Mouse (Mus musculus) ovary, postnatal 10 days (tissue): Measurements from ENCODE around the gene Iars.
"Not testable (repeated sequence)": the region's sequence is repeated elsewhere in the genome, so short reads cannot be mapped to it uniquely, and the experiment has no call there.

Source experiments
- DNase-seq: peaks from one replicate; pipeline ENCODE4 v3.0.0; 2022; ENCODE audit warnings: low spot score

Gene Iars

GRCm38 (mm10) chr13:49738011-49738410 lies 56.1 kb downstream of the Iars start:
- DNase-seq, result no peak

- no peak for DNase-seq
Observed at GRCm38 (mm10) chr13:49741285-49742040, 59.6 kb downstream of the Iars start.

GRCm38 (mm10) chr13:49756591-49756990 lies 74.7 kb downstream of the Iars start:
- DNase-seq, result no peak

DNA sequence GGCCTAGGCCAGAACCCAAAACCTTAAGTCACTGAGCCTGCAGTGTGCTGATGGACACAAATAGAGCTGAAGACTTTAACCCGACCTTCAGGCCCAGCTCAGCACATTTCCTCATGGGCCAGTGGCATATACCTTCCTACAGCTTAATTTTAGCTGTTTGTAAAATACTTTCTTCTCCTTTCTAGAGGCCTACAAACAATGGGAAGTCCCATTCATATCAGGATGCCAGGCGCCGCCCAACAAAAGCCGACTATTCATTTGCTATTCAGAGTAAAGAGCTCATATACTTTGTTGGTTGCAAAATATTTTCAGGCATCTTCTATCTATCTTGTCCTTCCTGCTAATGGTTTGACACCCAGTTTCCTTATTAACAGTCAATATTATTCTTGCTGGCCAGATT lies 76.1 kb downstream of the Iars start:
- no peak for DNase-seq

DNA sequence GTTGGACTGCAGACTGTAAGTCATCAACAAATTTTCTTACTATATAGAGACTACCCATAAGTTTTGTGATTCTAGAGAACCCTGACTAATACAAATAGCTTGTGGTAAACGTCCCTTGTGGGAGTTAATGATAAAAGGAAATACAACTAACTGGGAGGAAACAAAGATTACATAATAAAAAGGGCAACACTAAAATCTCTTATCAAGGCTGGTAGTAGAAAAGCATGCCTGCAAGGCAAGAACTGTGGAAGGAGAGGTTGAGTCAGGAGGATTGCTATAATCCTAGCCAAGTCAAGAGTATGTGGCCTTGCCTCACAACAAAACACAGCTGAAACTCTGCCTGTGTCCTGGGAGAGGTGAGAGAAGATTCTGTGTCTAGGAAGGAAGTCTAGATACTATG lies 78.8 kb downstream of the Iars start:
- DNase-seq, result no peak

- DNase-seq, result no peak
Observed at GRCm38 (mm10) chr13:49762208-49762607, 80.3 kb downstream of the Iars start.

GRCm38 (mm10) chr13:49765306-49765705 lies 83.4 kb downstream of the Iars start:
- no peak for DNase-seq

GRCm38 (mm10) chr13:49766269-49766668 lies 84.4 kb downstream of the Iars start:
- no peak for DNase-seq

DNA sequence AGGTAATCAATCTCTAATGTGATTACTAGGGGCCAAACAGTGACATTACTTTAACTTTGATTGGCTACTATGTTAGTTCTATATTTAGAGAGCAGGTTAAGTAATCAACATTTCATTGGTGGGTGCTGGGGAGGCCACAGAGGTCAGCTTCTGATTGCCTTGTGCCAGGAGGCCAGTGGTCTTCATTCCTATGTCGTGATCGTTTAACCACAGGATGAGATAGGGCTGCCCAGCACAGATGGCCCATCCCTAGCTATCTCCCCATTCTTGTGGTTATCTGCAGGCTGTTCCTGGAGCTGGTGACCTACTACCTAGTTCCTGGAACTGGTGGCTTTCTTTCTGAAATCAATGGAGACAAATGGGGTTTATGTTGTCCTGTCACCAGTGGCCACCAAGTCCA lies 86.1 kb downstream of the Iars start:
- DNase-seq, result no peak

GRCm38 (mm10) chr13:49769111-49769510 lies 87.2 kb downstream of the Iars start:
- no peak for DNase-seq

DNA sequence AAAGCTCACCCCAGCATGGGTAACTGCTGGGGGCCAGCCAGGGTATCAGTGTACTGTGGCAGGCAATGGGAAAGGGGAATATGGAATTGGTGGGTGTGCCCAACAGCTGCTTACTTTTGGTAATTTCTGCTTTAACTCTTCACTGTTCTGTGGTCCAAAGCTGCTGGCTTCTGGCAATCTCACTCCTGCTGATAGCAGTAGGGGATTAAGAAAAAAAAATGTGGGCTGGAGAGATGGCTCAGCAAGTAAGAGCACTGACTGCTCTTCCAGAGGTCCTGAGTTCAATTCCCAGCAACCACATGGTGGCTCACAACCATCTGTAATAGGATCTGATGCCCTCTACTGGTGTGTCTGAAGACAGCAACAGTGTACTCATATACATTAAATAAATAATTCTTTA lies 89.6 kb downstream of the Iars start:
- not testable (repeated sequence) for DNase-seq
